Mouse (Mus musculus) thymus, adult 2 months (tissue): ENCODE measurements around the gene Adprh. TPM values are rescaled to one million over a fixed set of nuclear protein-coding genes. Genes with fewer than 3 reads are reported as not detected.

Source experiments
- DNase-seq: peaks from one replicate; pipeline ENCODE4 v3.0.0; 2021
- H3K27ac ChIP-seq: fragments of 200-500 bp; 2 replicates; pipeline ENCODE4 v1.5.1; 2012; ENCODE audit warnings: low read length, control low read depth; ENCODE audit not compliant: control insufficient read depth, insufficient read depth
- H3K27me3 ChIP-seq: fragments of 200-500 bp; 2 replicates; pipeline ENCODE4 v1.6.1; 2012; ENCODE audit warnings: mild to moderate bottlenecking, low read length, moderate library complexity, mixed read lengths; ENCODE audit not compliant: control insufficient read depth, insufficient read depth
- H3K36me3 ChIP-seq: fragments of 200-500 bp; 2 replicates; pipeline ENCODE4 v1.6.1; 2012; ENCODE audit warnings: mild to moderate bottlenecking, low read length, moderate library complexity; ENCODE audit not compliant: control insufficient read depth, insufficient read depth
- H3K4me1 ChIP-seq: fragments of 200-500 bp; replicated peaks from 2 replicates; pipeline ENCODE4 v1.6.1; 2012; ENCODE audit warnings: low read length; ENCODE audit not compliant: control insufficient read depth, insufficient read depth
- H3K4me3 ChIP-seq: fragments of 200-500 bp; 2 replicates; pipeline ENCODE4 v1.5.1; 2012; ENCODE audit warnings: mild to moderate bottlenecking, low read length, control low read depth, moderate library complexity; ENCODE audit not compliant: control insufficient read depth, insufficient read depth
- CTCF ChIP-seq: fragments of 200-500 bp; IDR thresholded peaks from 2 replicates; pipeline ENCODE4 v1.5.1; 2012; ENCODE audit warnings: mild to moderate bottlenecking, control low read depth, low read length, moderate library complexity, borderline replicate concordance; ENCODE audit not compliant: control insufficient read depth, poor library complexity, insufficient read depth; ENCODE audit errors: extremely low read depth
- POLR2A ChIP-seq: fragments of 200-500 bp; IDR thresholded peaks from 2 replicates; pipeline ENCODE4 v1.6.1; 2012; ENCODE audit warnings: mild to moderate bottlenecking, low read length, control low read depth, moderate library complexity; ENCODE audit not compliant: control insufficient read depth, poor library complexity, insufficient read depth; ENCODE audit errors: extremely low read depth
- WGBS: fragments of 180-500 bp; shearing (Covaris S2); methylation state at CpG from one replicate; pipeline ENCODE4 v1.1.7; 2018; 5-methylcytosine and 5-hydroxymethylcytosine counted together
- polyA plus RNA-seq: library from polyadenylated mRNA; depleted of rRNA; stranded (reverse); fragments of >200 nt; gene quantifications from 2 replicates; pipeline ENCODE4 v1.2.3, GENCODE M21; 2012

The Adprh gene
- polyA plus RNA-seq, 1 experiment: 49.8 TPM

DNA sequence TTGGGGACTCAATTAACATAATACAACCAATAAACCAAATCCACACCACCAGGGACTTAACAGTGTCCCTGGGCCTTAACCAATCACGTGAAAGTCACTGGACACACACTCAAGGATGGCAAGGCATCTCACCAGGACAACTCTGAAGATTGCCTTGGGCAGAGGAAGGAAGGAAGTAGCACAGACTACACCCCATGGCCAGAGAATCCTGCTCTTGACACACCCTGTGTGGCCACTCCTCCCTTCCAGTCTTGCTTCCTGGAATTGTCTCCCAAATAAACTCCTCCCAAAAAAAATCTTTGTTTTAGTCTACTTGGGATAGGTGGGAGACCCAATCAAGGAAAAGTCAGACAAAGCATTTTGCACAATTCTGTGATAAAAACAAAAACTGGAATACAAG, 7.5 kb downstream of the Adprh start:
- H3K4me3 ChIP-seq: no peak overlapping the region
- H3K27ac ChIP-seq: no peak overlapping the region
- no peak for DNase-seq
- TF ChIP-seq POLR2A (no peak), CTCF (no peak)
- no peaks in the 10 kb centered on the region for H3K4me1 ChIP-seq
- no peaks in the 10 kb centered on the region for H3K27me3 ChIP-seq
- H3K36me3 ChIP-seq: peaks cover 11% of the 10 kb centered on the region
- 96% methylated on average over 1 of the region's 1 CpGs for WGBS

DNA sequence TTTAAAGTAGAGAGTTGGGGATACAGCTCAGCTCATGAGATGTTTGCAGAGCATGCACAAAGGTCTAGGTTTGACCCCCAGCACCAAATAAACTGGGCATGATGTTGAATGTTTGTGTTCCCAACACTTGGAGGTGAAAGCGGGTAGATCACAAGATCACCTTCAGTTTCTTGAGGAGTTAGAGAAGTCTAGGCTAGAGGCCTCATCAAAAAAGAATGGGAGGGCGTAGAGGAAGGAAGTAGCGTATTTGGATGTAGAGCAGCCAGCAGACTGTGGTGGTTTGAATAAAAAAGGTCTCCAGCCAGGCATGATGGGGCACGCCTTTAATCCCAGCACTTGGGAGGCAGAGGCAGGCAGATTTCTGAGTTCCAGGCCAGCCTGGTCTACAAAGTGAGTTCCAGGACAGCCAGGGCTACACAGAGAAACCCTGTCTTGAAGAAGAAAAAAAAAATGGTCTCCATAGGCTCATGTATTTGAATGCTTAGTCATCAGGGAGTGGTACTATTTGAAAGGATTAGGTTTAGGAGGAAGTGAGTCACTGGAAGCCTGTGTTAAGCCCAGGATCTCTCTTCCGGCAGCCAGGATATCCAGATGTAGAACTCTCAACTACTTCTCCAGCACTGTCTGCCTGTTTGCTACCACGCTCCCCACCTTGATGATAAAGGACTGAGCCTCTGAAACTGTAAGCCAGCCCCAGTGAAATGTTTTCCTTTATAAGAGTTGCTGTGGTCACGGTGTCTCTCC, 8.6 kb downstream of the Adprh start:
- Histone ChIP-seq H3K27ac (no peak overlapping the region), H3K36me3 (peaks cover 11% of the 10 kb centered on the region), H3K4me1 (no peaks in the 10 kb centered on the region), H3K4me3 (no peak overlapping the region), H3K27me3 (no peaks in the 10 kb centered on the region)
- DNase-seq: no peak
- TF ChIP-seq CTCF (no peak), POLR2A (no peak)
- 92% methylated on average over 7 of the region's 7 CpGs for WGBS

DNA sequence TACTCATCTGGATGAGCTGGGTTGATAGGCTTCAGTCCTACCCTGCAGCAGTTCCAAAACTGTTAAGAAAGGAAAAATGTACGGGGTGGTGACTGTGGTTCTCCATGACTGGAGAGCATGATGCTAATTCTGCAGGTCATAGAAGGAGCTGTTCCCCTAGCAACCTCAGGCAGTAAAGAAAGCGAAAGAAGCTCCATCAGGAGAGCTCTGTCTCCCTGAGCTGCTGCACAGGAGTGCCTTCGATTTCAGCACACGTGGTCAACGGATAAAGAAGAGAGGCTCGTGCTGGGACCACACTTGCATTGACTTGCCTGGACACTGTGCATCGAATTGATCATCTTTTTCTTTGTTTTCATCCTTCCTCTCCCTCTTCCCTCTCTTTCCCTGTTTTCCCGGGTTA, 10.3 kb downstream of the Adprh start:
- WGBS: 73% methylated on average over 8 of the region's 8 CpGs
- no peak overlapping the region for H3K4me3 ChIP-seq
- TF ChIP-seq CTCF: no peak
- no peak for TF ChIP-seq POLR2A

DNA sequence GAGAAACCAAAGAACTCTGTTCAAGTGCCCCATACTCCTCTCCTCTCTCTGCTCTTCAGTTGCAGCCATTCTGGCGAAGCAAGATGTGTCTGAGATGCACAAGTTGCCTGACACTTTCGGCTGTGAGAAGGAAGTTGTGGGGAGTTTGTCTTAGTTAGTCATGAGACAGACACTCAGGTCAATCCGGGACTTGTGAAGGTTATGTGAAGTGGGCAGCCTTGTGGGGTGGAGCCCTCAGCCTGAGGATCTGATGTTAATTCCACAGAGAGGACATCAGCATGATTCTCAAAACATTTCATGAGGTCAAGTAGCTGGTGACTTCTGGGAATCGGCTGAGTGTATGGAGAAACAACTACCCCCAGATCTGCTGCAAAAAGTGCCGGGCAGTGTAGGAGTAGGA, 10.9 kb downstream of the Adprh start:
- TF ChIP-seq POLR2A (no peak), CTCF (no peak)
- no peak overlapping the region for H3K4me3 ChIP-seq
- no peaks in the 10 kb centered on the region for H3K27me3 ChIP-seq
- DNase-seq: no peak
- WGBS: 69% methylated on average over 5 of the region's 5 CpGs
- H3K36me3 ChIP-seq: peaks cover 11% of the 10 kb centered on the region
- H3K27ac ChIP-seq: no peak overlapping the region
- no peaks in the 10 kb centered on the region for H3K4me1 ChIP-seq

More for the DNA sequence above, 10.3 kb downstream of the Adprh start:
- Histone ChIP-seq H3K27ac (no peak overlapping the region), H3K36me3 (peaks cover 11% of the 10 kb centered on the region), H3K27me3 (no peaks in the 10 kb centered on the region), H3K4me1 (no peaks in the 10 kb centered on the region)
- DNase-seq: no peak

DNA sequence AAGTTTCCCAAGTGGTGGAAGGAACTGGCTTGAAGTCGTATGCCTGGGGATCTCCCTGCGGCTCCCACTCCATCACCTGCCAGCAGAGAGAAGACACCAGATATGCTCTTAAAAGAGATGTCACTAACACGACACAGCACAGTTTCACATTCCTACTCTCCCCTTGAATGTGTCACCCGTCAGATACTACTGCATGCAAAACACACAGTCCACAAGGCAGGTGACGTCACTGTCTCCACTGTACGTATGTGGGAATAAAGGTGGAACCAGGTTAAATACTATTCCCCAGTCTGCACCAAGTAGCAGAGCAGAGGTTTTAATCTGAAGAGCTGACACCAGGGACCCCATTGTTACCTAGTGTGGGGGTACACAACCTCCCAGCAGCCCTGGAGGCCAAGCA, 12.1 kb downstream of the Adprh start:
- 92% methylated on average over 6 of the region's 6 CpGs for WGBS
- Histone ChIP-seq H3K4me3 (no peak overlapping the region), H3K36me3 (peaks cover 5% of the 10 kb centered on the region), H3K27ac (no peak overlapping the region), H3K27me3 (no peaks in the 10 kb centered on the region), H3K4me1 (no peaks in the 10 kb centered on the region)
- no peak for DNase-seq
- TF ChIP-seq POLR2A (no peak), CTCF (no peak)

DNA sequence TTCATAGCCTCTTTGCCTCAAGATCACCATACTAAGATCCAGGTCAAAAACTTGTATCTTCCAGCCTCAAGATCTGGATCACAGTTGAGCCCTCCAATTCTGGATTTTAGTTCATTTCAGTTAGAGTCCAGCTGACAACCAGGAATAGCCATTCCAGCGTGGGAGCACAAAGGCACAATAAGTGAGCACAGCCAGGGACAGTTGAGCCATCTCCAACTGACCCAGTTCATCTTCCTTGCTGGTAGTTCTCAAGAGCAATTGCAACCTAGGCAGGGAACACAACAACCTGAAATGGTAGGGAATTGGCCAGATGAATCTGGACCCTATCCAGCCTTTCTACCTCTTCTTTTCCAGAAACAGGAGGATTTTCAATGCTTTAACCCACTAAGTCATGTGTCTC, 13.3 kb downstream of the Adprh start:
- DNase-seq: no peak

More for the DNA sequence above, 13.3 kb downstream of the Adprh start:
- Histone ChIP-seq H3K36me3 (no peaks in the 10 kb centered on the region), H3K4me3 (no peak overlapping the region), H3K27me3 (no peaks in the 10 kb centered on the region), H3K4me1 (no peaks in the 10 kb centered on the region), H3K27ac (no peak overlapping the region)
- no peak for TF ChIP-seq CTCF
- WGBS: 97% methylated on average over 1 of the region's 1 CpGs
